Mouse (Mus musculus) intestine, postnatal 0 days (tissue): Measurements from ENCODE around the gene Nfkbil1. TPM values are rescaled to one million over a fixed set of nuclear protein-coding genes. Genes with fewer than 3 reads are reported as not detected.
A peak's percentile ranks its signal among the peaks of the same experiment; 100 is the strongest.

Source experiments
- ATAC-seq: fragments of 200-750 bp; cut with Nextera tagmentation; 2 replicates; pipeline ENCODE4 v1.8.0; 2017; ENCODE audit warnings: mild to moderate bottlenecking, moderate TSS enrichment, moderate library complexity
- H3K27ac ChIP-seq: fragments of 300-500 bp; sonication (generic); 2 replicates; pipeline ENCODE4 v1.5.1; 2014; ENCODE audit warnings: mild to moderate bottlenecking, low read depth, low read length, moderate library complexity
- H3K27me3 ChIP-seq: fragments of 300-500 bp; sonication (generic); replicated peaks from 2 replicates; pipeline ENCODE4 v1.6.1; 2014; ENCODE audit warnings: low read length, mixed read lengths; ENCODE audit not compliant: control insufficient read depth, insufficient read depth
- H3K36me3 ChIP-seq: fragments of 300-500 bp; sonication (generic); 2 replicates; pipeline ENCODE4 v1.6.1; 2014; ENCODE audit warnings: mild to moderate bottlenecking, moderate library complexity; ENCODE audit not compliant: control insufficient read depth, insufficient read depth
- H3K4me1 ChIP-seq: fragments of 300-500 bp; sonication (generic); replicated peaks from 2 replicates; pipeline ENCODE4 v1.6.1; 2014; ENCODE audit warnings: antibody characterized with exemption, low read length, mixed read lengths; ENCODE audit not compliant: control insufficient read depth, insufficient read depth
- H3K4me2 ChIP-seq: fragments of 300-500 bp; sonication (generic); replicated peaks from 2 replicates; pipeline ENCODE4 v1.6.1; 2014; ENCODE audit warnings: low read depth, mild to moderate bottlenecking, moderate library complexity
- H3K4me3 ChIP-seq: fragments of 300-500 bp; sonication (generic); 2 replicates; pipeline ENCODE4 v1.5.1; 2014; ENCODE audit warnings: low read depth, low read length
- H3K9ac ChIP-seq: fragments of 300-500 bp; sonication (generic); 2 replicates; pipeline ENCODE4 v1.6.1; 2014; ENCODE audit warnings: mild to moderate bottlenecking, low read depth, low read length
- H3K9me3 ChIP-seq: fragments of 300-500 bp; sonication (generic); 2 replicates; pipeline ENCODE4 v1.6.1; 2016; ENCODE audit warnings: mixed run types; ENCODE audit not compliant: control insufficient read depth
- CTCF ChIP-seq: sonication (generic); IDR thresholded peaks from 2 replicates; pipeline ENCODE4 v1.5.1; 2016; ENCODE audit warnings: low read depth, mild to moderate bottlenecking, control low read depth, antibody characterized with exemption, moderate library complexity
- WGBS: fragments of 180-500 bp; shearing (Covaris S2); extraction: QIAGEN DNeasy Blood & Tissue Kit; methylation state at CpG from one replicate; pipeline ENCODE4 v1.1.7; 2014; 5-methylcytosine and 5-hydroxymethylcytosine counted together
- polyA plus RNA-seq: library from polyadenylated mRNA; unstranded; fragments of >200 nt; fragmentation: Nextera tagmentation; extraction: Ambion mirVana; gene quantifications from 2 replicates; pipeline ENCODE4 v1.2.1, GENCODE M21; 2015

Gene Nfkbil1
- polyA plus RNA-seq, 1 experiment from 2014 or later, result 8.1 TPM

DNA sequence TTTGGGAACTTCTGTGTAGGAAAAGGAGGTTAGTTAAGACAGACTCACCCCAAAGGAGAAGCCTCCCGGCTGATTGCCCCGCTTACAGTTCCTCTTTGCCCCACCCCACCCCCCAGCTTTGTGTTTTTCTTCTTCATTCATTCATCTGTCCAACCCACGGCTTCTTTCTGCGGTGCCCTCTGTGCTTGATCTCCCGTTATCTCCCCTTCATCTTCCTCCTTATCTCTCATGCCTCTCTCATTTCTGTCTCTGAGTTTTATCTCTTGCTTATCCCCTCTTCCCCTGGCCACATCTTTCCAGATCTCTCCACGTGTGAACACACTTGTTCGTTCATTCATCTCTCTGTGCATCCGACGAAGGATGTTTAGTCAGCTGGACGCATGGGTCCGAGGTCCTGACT lies 34.5 kb downstream of the Nfkbil1 start:
- H3K9ac ChIP-seq, result no peak overlapping the region
- H3K27me3 ChIP-seq, result peaks cover 20% of the 10 kb centered on the region
- H3K9me3 ChIP-seq, result no peaks in the 10 kb centered on the region
- H3K4me3 ChIP-seq, result 0 out of 2 replicates have a peak overlapping the region, but pooled peaks have one; percentile 9
- TF ChIP-seq CTCF, result no peak
- H3K36me3 ChIP-seq, result no peaks in the 10 kb centered on the region
- H3K27ac ChIP-seq, result no peak overlapping the region
- H3K4me1 ChIP-seq, result no peaks in the 10 kb centered on the region
- WGBS, result 61% methylated on average over 11 of the region's 11 CpGs
- no peak for ATAC-seq
- no peak overlapping the region for H3K4me2 ChIP-seq

DNA sequence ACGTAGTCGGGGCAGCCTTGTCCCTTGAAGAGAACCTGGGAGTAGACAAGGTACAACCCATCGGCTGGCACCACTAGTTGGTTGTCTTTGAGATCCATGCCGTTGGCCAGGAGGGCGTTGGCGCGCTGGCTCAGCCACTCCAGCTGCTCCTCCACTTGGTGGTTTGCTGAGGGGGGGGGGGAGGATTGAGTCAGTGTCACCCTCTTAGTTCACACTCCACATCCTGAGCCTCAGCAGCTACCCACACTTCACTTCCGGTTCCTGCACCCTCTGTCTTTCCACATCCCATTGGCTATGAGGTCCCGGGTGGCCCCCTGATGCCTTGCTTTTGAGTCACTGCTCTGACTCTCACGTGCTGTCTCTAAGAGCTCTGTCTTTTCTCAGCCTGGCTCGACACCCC lies 35.2 kb downstream of the Nfkbil1 start:
- H3K27ac ChIP-seq, result no peak overlapping the region
- no peak overlapping the region for H3K4me3 ChIP-seq
- ATAC-seq, result no peak
- no peaks in the 10 kb centered on the region for H3K9me3 ChIP-seq
- peaks cover 25% of the 10 kb centered on the region for H3K27me3 ChIP-seq
- no peak for TF ChIP-seq CTCF
- 78% methylated on average over 11 of the region's 11 CpGs for WGBS
- H3K4me1 ChIP-seq, result no peaks in the 10 kb centered on the region
- no peak overlapping the region for H3K9ac ChIP-seq
- H3K36me3 ChIP-seq, result no peaks in the 10 kb centered on the region
- no peak overlapping the region for H3K4me2 ChIP-seq

DNA sequence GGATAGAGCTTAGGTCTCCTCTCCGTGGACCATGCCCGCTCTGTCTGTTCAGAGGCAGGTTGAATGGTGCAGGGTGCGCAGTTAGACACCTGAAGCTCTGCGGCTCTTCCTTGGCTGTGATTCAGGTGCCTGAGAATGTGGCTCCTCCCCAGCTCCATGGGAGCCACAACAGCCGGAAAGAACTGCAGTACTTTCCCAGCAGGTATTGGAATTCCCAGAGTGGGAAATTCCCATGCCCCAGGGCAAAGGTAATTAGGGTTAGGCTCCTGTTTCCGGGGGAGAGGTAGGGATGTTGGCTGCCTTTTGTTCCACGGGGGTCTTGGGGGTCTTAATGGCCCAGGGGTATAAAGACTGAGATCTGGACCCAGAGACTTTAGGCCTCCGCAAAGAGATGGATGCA lies 36.6 kb downstream of the Nfkbil1 start:
- ATAC-seq, result no peak
- Histone ChIP-seq H3K27me3 (peaks cover 25% of the 10 kb centered on the region), H3K27ac (no peak overlapping the region), H3K4me3 (no peak overlapping the region), H3K36me3 (no peaks in the 10 kb centered on the region), H3K9ac (no peak overlapping the region), H3K4me2 (no peak overlapping the region), H3K9me3 (no peaks in the 10 kb centered on the region), H3K4me1 (no peaks in the 10 kb centered on the region)
- TF ChIP-seq CTCF, result no peak
- 35% methylated on average over 8 of the region's 8 CpGs for WGBS

DNA sequence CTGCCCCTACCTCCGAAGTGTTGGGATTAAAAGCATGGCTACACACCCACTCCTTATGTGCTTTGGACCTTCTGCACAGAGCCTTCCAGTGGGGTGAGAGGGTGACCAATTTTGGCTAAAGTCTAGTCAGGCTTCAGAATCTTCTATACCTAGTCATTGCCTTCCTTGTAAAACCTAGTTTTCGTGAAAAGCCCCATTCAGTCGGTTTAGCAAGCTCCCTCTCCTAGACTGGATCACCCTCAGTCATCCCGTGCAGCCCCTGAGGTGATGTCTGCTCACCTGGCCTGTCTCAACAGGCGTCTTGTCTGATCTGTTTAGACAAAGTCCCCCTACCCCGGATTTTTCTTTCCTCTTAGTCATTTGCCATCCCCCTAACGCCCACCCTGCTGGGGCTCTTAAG lies 37.6 kb downstream of the Nfkbil1 start:
- 63% methylated on average over 7 of the region's 7 CpGs for WGBS
- Histone ChIP-seq H3K4me1 (no peaks in the 10 kb centered on the region), H3K9ac (no peak overlapping the region), H3K27me3 (peaks cover 24% of the 10 kb centered on the region), H3K4me3 (no peak overlapping the region), H3K27ac (no peak overlapping the region), H3K9me3 (no peaks in the 10 kb centered on the region), H3K36me3 (no peaks in the 10 kb centered on the region), H3K4me2 (no peak overlapping the region)
- TF ChIP-seq CTCF, result no peak
- no peak for ATAC-seq

DNA sequence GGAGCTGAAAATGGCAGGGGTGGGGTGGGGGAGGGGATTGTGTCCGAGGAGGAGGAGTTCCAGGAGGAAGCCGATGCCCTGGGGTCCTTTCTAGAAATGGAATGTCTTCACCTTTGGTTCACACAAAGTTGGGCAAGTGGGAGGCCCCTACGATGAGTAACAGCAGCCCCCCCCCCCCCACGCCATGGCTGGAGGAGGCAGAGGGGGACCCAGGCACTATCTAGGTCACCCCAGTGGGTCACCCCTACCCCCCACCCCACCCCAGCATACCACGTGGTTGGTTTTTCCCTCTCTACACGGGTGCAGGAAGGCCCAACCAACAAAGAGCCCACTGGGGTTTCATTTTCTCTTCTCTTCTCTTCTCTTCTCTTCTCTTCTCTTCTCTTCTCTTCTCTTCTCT lies 38.5 kb downstream of the Nfkbil1 start:
- Histone ChIP-seq H3K36me3 (no peaks in the 10 kb centered on the region), H3K27me3 (peaks cover 20% of the 10 kb centered on the region)
- no peak for TF ChIP-seq CTCF

DNA sequence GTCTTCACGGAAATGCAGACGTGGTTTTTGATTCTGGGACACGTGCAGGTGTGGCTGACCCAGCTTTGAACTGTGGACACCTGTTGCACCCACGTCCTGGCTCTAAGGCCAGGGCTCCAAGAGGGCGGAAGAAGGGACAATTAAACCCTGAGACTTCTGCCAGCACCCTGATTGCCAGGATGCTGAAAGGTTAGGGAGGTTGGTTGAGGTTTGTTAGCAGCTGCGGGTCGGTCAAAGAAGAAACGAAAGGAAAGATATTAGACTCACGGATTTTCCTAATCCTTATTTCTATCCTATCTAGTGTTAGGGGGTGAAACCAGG lies 39.3 kb downstream of the Nfkbil1 start:
- no peak overlapping the region for H3K9ac ChIP-seq
- ATAC-seq, result no peak
- 34% methylated on average over 9 of the region's 9 CpGs for WGBS

More for the DNA sequence above, 38.5 kb downstream of the Nfkbil1 start:
- no peak overlapping the region for H3K9ac ChIP-seq
- H3K9me3 ChIP-seq, result no peaks in the 10 kb centered on the region
- no peak for ATAC-seq
- no peak overlapping the region for H3K4me2 ChIP-seq
- no peak overlapping the region for H3K4me3 ChIP-seq
- no peak overlapping the region for H3K27ac ChIP-seq
- 56% methylated on average over 6 of the region's 6 CpGs for WGBS
- no peaks in the 10 kb centered on the region for H3K4me1 ChIP-seq

More for the DNA sequence above, 39.3 kb downstream of the Nfkbil1 start:
- peak overlapping the region; percentile 95 for H3K4me2 ChIP-seq
- H3K4me1 ChIP-seq, result no peaks in the 10 kb centered on the region
- no peak for TF ChIP-seq CTCF
- H3K27me3 ChIP-seq, result peaks cover 16% of the 10 kb centered on the region
- no peak overlapping the region for H3K27ac ChIP-seq
- no peaks in the 10 kb centered on the region for H3K36me3 ChIP-seq
- peak overlapping the region; percentile 47 for H3K4me3 ChIP-seq
- H3K9me3 ChIP-seq, result no peaks in the 10 kb centered on the region
